Mouse (Mus musculus): ENCODE data around the gene Gm20388. TPM values are rescaled to one million over a fixed set of nuclear protein-coding genes. Genes with fewer than 3 reads are reported as not detected.

Gm20388 gene
- polyA plus RNA-seq, 1 experiment: 23.9 TPM

- Histone ChIP-seq H3K4me1 (ENCODE audit: control insufficient read depth, insufficient read depth, low read length) (peaks cover 7% of the 10 kb centered on the region), H3K4me3 (ENCODE audit: insufficient read depth, low read length) (peak overlapping the region; percentile 71), H3K27ac (ENCODE audit: insufficient read depth, low read length) (no peak overlapping the region)
- TF ChIP-seq CTCF (IDR thresholded peaks at IDR 0.05; ENCODE audit: extremely low read depth, insufficient read depth, low read length) (no peak), POLR2A (IDR thresholded peaks at IDR 0.05; ENCODE audit: extremely low read depth, insufficient read depth, low read length) (no peak)
Observed at GRCm38 (mm10) chr8:122610612-122611277, 2700.1 kb downstream of the Gm20388 start.

GRCm38 (mm10) chr8:122611295-122612133 is 2700.9 kb downstream of the Gm20388 start, which contains the start of the genes Galns and Trappc2l:
Gene Galns, minus strand, starts transcription at chr8:122611463.
Gene Trappc2l, plus strand, starts transcription at chr8:122611640.
- peaks cover 7% of the 10 kb centered on the region for H3K4me1 ChIP-seq (ENCODE audit: control insufficient read depth, insufficient read depth, low read length)
- H3K27ac ChIP-seq (ENCODE audit: insufficient read depth, low read length): peak within 1 kb of the TSS; percentile 53
- TF ChIP-seq CTCF (IDR thresholded peaks at IDR 0.05; ENCODE audit: extremely low read depth, insufficient read depth, low read length) (no peak), POLR2A (IDR thresholded peaks at IDR 0.05; ENCODE audit: extremely low read depth, insufficient read depth, low read length) (peak; percentile 71)
- H3K4me3 ChIP-seq (ENCODE audit: insufficient read depth, low read length): peak within 1 kb of the TSS; percentile 71

GRCm38 (mm10) chr8:122616181-122616905 is 2705.7 kb downstream of the Gm20388 start:
- H3K27ac ChIP-seq (ENCODE audit: insufficient read depth, low read length): no peak overlapping the region
- TF ChIP-seq POLR2A (IDR thresholded peaks at IDR 0.05; ENCODE audit: extremely low read depth, insufficient read depth, low read length) (no peak), CTCF (IDR thresholded peaks at IDR 0.05; ENCODE audit: extremely low read depth, insufficient read depth, low read length) (no peak)

GRCm38 (mm10) chr8:122617947-122618546 is 2707.4 kb downstream of the Gm20388 start:
- no peaks in the 10 kb centered on the region for H3K4me1 ChIP-seq (ENCODE audit: control insufficient read depth, insufficient read depth, low read length)
- no peak overlapping the region for H3K4me3 ChIP-seq (ENCODE audit: insufficient read depth, low read length)
- TF ChIP-seq CTCF (IDR thresholded peaks at IDR 0.05; ENCODE audit: extremely low read depth, insufficient read depth, low read length): peak; percentile 74
- TF ChIP-seq POLR2A (IDR thresholded peaks at IDR 0.05; ENCODE audit: extremely low read depth, insufficient read depth, low read length): no peak
- H3K27ac ChIP-seq (ENCODE audit: insufficient read depth, low read length): no peak overlapping the region

More at GRCm38 (mm10) chr8:122616181-122616905, 2705.7 kb downstream of the Gm20388 start:
- Histone ChIP-seq H3K4me1 (ENCODE audit: control insufficient read depth, insufficient read depth, low read length) (peaks cover 6% of the 10 kb centered on the region), H3K4me3 (ENCODE audit: insufficient read depth, low read length) (no peak overlapping the region)

- TF ChIP-seq POLR2A (IDR thresholded peaks at IDR 0.05; ENCODE audit: extremely low read depth, insufficient read depth, low read length) (no peak), CTCF (IDR thresholded peaks at IDR 0.05; ENCODE audit: extremely low read depth, insufficient read depth, low read length) (no peak)
- Histone ChIP-seq H3K27ac (ENCODE audit: insufficient read depth, low read length) (no peak overlapping the region), H3K4me1 (ENCODE audit: control insufficient read depth, insufficient read depth, low read length) (no peaks in the 10 kb centered on the region), H3K4me3 (ENCODE audit: insufficient read depth, low read length) (no peak overlapping the region)
Observed at GRCm38 (mm10) chr8:122618660-122619378, 2708.2 kb downstream of the Gm20388 start.

- H3K4me3 ChIP-seq (ENCODE audit: insufficient read depth, low read length): no peak overlapping the region
- no peaks in the 10 kb centered on the region for H3K4me1 ChIP-seq (ENCODE audit: control insufficient read depth, insufficient read depth, low read length)
- TF ChIP-seq CTCF (IDR thresholded peaks at IDR 0.05; ENCODE audit: extremely low read depth, insufficient read depth, low read length): no peak
- no peak for TF ChIP-seq POLR2A (IDR thresholded peaks at IDR 0.05; ENCODE audit: extremely low read depth, insufficient read depth, low read length)
- no peak overlapping the region for H3K27ac ChIP-seq (ENCODE audit: insufficient read depth, low read length)
Observed at GRCm38 (mm10) chr8:122620446-122620845, 2709.8 kb downstream of the Gm20388 start.

- H3K4me1 ChIP-seq (ENCODE audit: control insufficient read depth, insufficient read depth, low read length): no peaks in the 10 kb centered on the region
- no peak within 1 kb of the TSS for H3K27ac ChIP-seq (ENCODE audit: insufficient read depth, low read length)
- TF ChIP-seq POLR2A (IDR thresholded peaks at IDR 0.05; ENCODE audit: extremely low read depth, insufficient read depth, low read length): no peak
- no peak for TF ChIP-seq CTCF (IDR thresholded peaks at IDR 0.05; ENCODE audit: extremely low read depth, insufficient read depth, low read length)
- H3K4me3 ChIP-seq (ENCODE audit: insufficient read depth, low read length): no peak within 1 kb of the TSS
Observed at GRCm38 (mm10) chr8:122622727-122623126, 2712.1 kb downstream of the Gm20388 start, which contains the start of gene Pabpn1l. Gene Pabpn1l, minus strand, starts transcription at chr8:122622739.

- H3K4me1 ChIP-seq (ENCODE audit: control insufficient read depth, insufficient read depth, low read length): no peaks in the 10 kb centered on the region
- no peak overlapping the region for H3K27ac ChIP-seq (ENCODE audit: insufficient read depth, low read length)
- no peak for TF ChIP-seq POLR2A (IDR thresholded peaks at IDR 0.05; ENCODE audit: extremely low read depth, insufficient read depth, low read length)
- TF ChIP-seq CTCF (IDR thresholded peaks at IDR 0.05; ENCODE audit: extremely low read depth, insufficient read depth, low read length): no peak
- H3K4me3 ChIP-seq (ENCODE audit: insufficient read depth, low read length): no peak overlapping the region
Observed at GRCm38 (mm10) chr8:122623844-122624642, 2713.4 kb downstream of the Gm20388 start.

Measured in cortical plate, adult 2 months (tissue).